Mouse (Mus musculus): ENCODE measurements at regions not wholly inside any gene's neighbourhood (a gene's known extent, or its start where the extent isn't known, plus 50 kb on each side); places are given as distances from the start of the nearest gene placed in this dataset.

- peak; percentile 26 to 33 for DNase-seq
Observed at GRCm38 (mm10) chr4:54704696-54705095, 240.2 kb upstream of the Zfp462 start.

- no peak for DNase-seq
Observed at GRCm38 (mm10) chr4:54709751-54710150, 235.1 kb upstream of the Zfp462 start.

- DNase-seq = peak in 1 of 2 experiments; percentile 9
Observed at GRCm38 (mm10) chr4:54712929-54713328, 231.9 kb upstream of the Zfp462 start.

- no peak for DNase-seq
Observed at GRCm38 (mm10) chr4:54714612-54715342, 230.1 kb upstream of the Zfp462 start.

- no peak for DNase-seq
Observed at GRCm38 (mm10) chr4:54718083-54718482, 226.8 kb upstream of the Zfp462 start.

GRCm38 (mm10) chr4:54739001-54739400, 205.8 kb upstream of the Zfp462 start:
- DNase-seq = peak; percentile 48 to 59

- DNase-seq = no peak
Observed at GRCm38 (mm10) chr4:54751458-54751857, 193.4 kb upstream of the Zfp462 start.

GRCm38 (mm10) chr4:54756441-54756840, 188.4 kb upstream of the Zfp462 start:
- DNase-seq = no peak

- DNase-seq = peak; percentile 12 to 34
Observed at GRCm38 (mm10) chr4:54757715-54758500, 186.9 kb upstream of the Zfp462 start.

GRCm38 (mm10) chr4:54758501-54758829, 186.4 kb upstream of the Zfp462 start:
- DNase-seq = no peak

- DNase-seq = no peak
Observed at GRCm38 (mm10) chr4:54761257-54761656, 183.6 kb upstream of the Zfp462 start.

GRCm38 (mm10) chr4:54765045-54765444, 179.8 kb upstream of the Zfp462 start:
- no peak for DNase-seq

- DNase-seq = no peak
Observed at GRCm38 (mm10) chr4:54767506-54768200, 177.2 kb upstream of the Zfp462 start.

- DNase-seq = no peak
Observed at GRCm38 (mm10) chr4:54768836-54769235, 176.0 kb upstream of the Zfp462 start.

- no peak for DNase-seq
Observed at GRCm38 (mm10) chr4:54774066-54774465, 170.8 kb upstream of the Zfp462 start.

GRCm38 (mm10) chr4:54774717-54775116, 170.1 kb upstream of the Zfp462 start:
- DNase-seq = no peak

- no peak for DNase-seq
Observed at GRCm38 (mm10) chr4:54780511-54780910, 164.3 kb upstream of the Zfp462 start.

- no peak for DNase-seq
Observed at GRCm38 (mm10) chr4:54791217-54791742, 153.6 kb upstream of the Zfp462 start.

GRCm38 (mm10) chr4:54793857-54794256, 151.0 kb upstream of the Zfp462 start:
- no peak for DNase-seq

GRCm38 (mm10) chr4:54795246-54795645, 149.6 kb upstream of the Zfp462 start:
- DNase-seq = no peak

- no peak for DNase-seq
Observed at GRCm38 (mm10) chr4:54798523-54798922, 146.3 kb upstream of the Zfp462 start.

GRCm38 (mm10) chr4:54811163-54811562, 133.7 kb upstream of the Zfp462 start:
- DNase-seq = no peak

Measured in adrenal gland, postnatal 36 days (tissue).